Mouse (Mus musculus) embryonic fibroblast, embryonic 13.5 days (primary cell): Measurements from ENCODE around the gene Olr1.

ENCODE experiments used
- CTCF ChIP-seq: IDR thresholded peaks from 2 replicates; pipeline ENCODE4 v1.5.1; 2011; ENCODE audit warnings: mild to moderate bottlenecking, control low read depth, low read length, moderate library complexity, borderline replicate concordance; ENCODE audit not compliant: insufficient read depth
- POLR2A ChIP-seq: IDR thresholded peaks from 2 replicates; pipeline ENCODE4 v1.6.1; 2011; ENCODE audit warnings: low read depth, mild to moderate bottlenecking, control low read depth, low read length, moderate library complexity

- TF ChIP-seq POLR2A (no peak), CTCF (no peak)
Measured at GRCm38 (mm10) chr6:129513409-129513808, 6.4 kb upstream of the Olr1 start.
